Mouse (Mus musculus) forebrain, embryonic 16.5 days (tissue): Measurements from ENCODE around the gene Abcb4. TPM values are rescaled to one million over a fixed set of nuclear protein-coding genes. Genes with fewer than 3 reads are reported as not detected.
"Not testable (repeated sequence)": the region's sequence is repeated elsewhere in the genome, so short reads cannot be mapped to it uniquely, and the experiment has no call there.

ENCODE experiments used
- ATAC-seq: fragments of 200-750 bp; cut with Nextera tagmentation; 2 replicates; pipeline ENCODE4 v1.8.0; 2017; ENCODE audit warnings: mild to moderate bottlenecking, moderate library complexity
- H3K27ac ChIP-seq: fragments of 300-500 bp; sonication (generic); 2 replicates; pipeline ENCODE4 v1.5.1; 2014; ENCODE audit warnings: low read length, control low read depth
- H3K27me3 ChIP-seq: fragments of 300-500 bp; sonication (generic); replicated peaks from 2 replicates; pipeline ENCODE4 v1.6.1; 2014; ENCODE audit warnings: low read length; ENCODE audit not compliant: control insufficient read depth, insufficient read depth
- H3K36me3 ChIP-seq: fragments of 300-500 bp; sonication (generic); 2 replicates; pipeline ENCODE4 v1.6.1; 2014; ENCODE audit not compliant: control insufficient read depth, insufficient read depth
- H3K4me1 ChIP-seq: fragments of 300-500 bp; sonication (generic); replicated peaks from 2 replicates; pipeline ENCODE4 v1.6.1; 2014; ENCODE audit warnings: low read length; ENCODE audit not compliant: control insufficient read depth, insufficient read depth
- H3K4me2 ChIP-seq: fragments of 300-500 bp; sonication (generic); 2 replicates; pipeline ENCODE4 v1.6.1; 2014; ENCODE audit warnings: mild to moderate bottlenecking, low read length, control low read depth
- H3K4me3 ChIP-seq: fragments of 300-500 bp; sonication (generic); replicated peaks from 2 replicates; pipeline ENCODE4 v1.5.1; 2014; ENCODE audit warnings: mild to moderate bottlenecking, low read length, control low read depth
- H3K9ac ChIP-seq: fragments of 300-500 bp; sonication (generic); replicated peaks from 2 replicates; pipeline ENCODE4 v1.6.1; 2014; ENCODE audit warnings: low read depth, low read length, control low read depth
- H3K9me3 ChIP-seq: fragments of 300-500 bp; sonication (generic); 2 replicates; pipeline ENCODE4 v1.6.1; 2016; ENCODE audit warnings: low read length; ENCODE audit not compliant: control insufficient read depth
- WGBS: fragments of 180-500 bp; shearing (Covaris S2); extraction: QIAGEN DNeasy Blood & Tissue Kit; methylation state at CpG from one replicate; pipeline ENCODE4 v1.1.7; 2014; 5-methylcytosine and 5-hydroxymethylcytosine counted together
- polyA plus RNA-seq: library from polyadenylated mRNA; unstranded; fragments of >200 nt; fragmentation: Nextera tagmentation; extraction: Ambion mirVana; gene quantifications from 2 replicates; pipeline ENCODE4 v1.2.1, GENCODE M21; 2015

Abcb4 gene
- 0.51 and 0.76 TPM in 2 replicates for polyA plus RNA-seq

- no peak within 1 kb of the TSS for H3K27ac ChIP-seq
Measured at GRCm38 (mm10) chr5:8893300-8894103, at the start of gene Abcb4. Abcb4 (plus strand) TSS chr5:8893717.

GRCm38 (mm10) chr5:8848607-8849575 is 44.6 kb upstream of the Abcb4 start:
- not testable (repeated sequence) for H3K27ac ChIP-seq, H3K4me3 ChIP-seq, H3K27me3 ChIP-seq, ATAC-seq, H3K36me3 ChIP-seq, H3K9me3 ChIP-seq, H3K4me1 ChIP-seq, H3K4me2 ChIP-seq, H3K9ac ChIP-seq
- WGBS, result 45% methylated on average over 5 of the region's 9 CpGs

More at GRCm38 (mm10) chr5:8893300-8894103, at the start of gene Abcb4:
- peak; percentile 96 for ATAC-seq
- peaks cover 12% of the 10 kb centered on the region for H3K4me1 ChIP-seq
- peak within 1 kb of the TSS; percentile 65 for H3K4me3 ChIP-seq
- no peaks in the 10 kb centered on the region for H3K9me3 ChIP-seq
- no peaks in the 10 kb centered on the region for H3K36me3 ChIP-seq
- peak within 1 kb of the TSS; percentile 83 for H3K4me2 ChIP-seq
- WGBS, result under 1% methylated on average over 53 of the region's 65 CpGs
- H3K27me3 ChIP-seq, result no peaks in the 10 kb centered on the region
- peak within 1 kb of the TSS; percentile 68 for H3K9ac ChIP-seq

DNA sequence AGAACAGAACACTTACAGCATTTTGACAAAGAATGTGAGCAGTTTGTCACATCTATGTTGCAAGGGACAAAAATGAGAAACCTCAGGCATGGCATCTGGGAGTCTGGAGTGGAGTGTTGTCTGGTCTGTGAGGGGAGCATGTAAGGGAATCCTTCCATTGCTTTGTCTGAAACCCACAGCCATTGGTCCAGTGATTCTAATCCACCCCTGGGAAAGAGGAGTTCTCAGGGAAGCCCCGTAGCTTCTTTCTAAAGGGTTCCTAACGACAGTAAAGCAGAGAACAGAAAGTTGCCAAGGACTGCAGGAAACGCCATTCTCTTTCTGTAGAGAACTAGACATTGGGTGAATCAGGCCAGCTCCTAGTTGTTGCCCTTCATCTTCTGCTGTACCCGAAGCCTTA is 42.7 kb upstream of the Abcb4 start:
- Histone ChIP-seq H3K36me3 (no peaks in the 10 kb centered on the region), H3K9ac (no peak overlapping the region), H3K4me1 (no peaks in the 10 kb centered on the region), H3K27ac (no peak overlapping the region), H3K9me3 (no peaks in the 10 kb centered on the region), H3K4me2 (no peak overlapping the region), H3K27me3 (no peaks in the 10 kb centered on the region), H3K4me3 (no peak overlapping the region)
- ATAC-seq, result no peak
- WGBS, result 49% methylated on average over 4 of the region's 4 CpGs

GRCm38 (mm10) chr5:8857201-8857600 is 36.3 kb upstream of the Abcb4 start:
- Histone ChIP-seq H3K9me3 (no peaks in the 10 kb centered on the region), H3K27ac (no peak overlapping the region), H3K9ac (no peak overlapping the region), H3K36me3 (no peaks in the 10 kb centered on the region), H3K4me1 (no peaks in the 10 kb centered on the region), H3K27me3 (no peaks in the 10 kb centered on the region), H3K4me2 (no peak overlapping the region), H3K4me3 (no peak overlapping the region)
- ATAC-seq, result no peak
- WGBS, result 81% methylated on average over 6 of the region's 6 CpGs

DNA sequence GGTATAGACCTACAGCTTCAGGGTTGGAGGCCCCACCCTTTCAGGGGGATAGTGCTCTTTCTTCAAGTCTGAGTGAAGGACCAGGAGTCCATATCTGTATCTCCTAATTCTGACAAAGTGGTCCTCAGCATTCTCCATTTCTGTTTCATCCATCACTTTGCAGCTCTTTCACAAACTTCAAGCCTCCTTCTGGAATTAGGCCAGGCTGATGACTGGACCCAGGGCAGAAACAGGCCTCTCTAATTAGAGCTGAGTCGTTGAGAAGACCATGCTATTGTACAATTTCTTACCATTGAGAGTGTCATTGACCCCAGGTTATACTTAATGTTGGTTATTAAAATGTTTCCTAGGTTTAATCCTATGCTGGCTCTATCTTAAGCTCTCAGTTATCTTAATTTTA is 31.7 kb upstream of the Abcb4 start:
- Histone ChIP-seq H3K9me3 (no peaks in the 10 kb centered on the region), H3K4me2 (no peak overlapping the region), H3K4me1 (no peaks in the 10 kb centered on the region), H3K9ac (no peak overlapping the region), H3K27ac (no peak overlapping the region), H3K36me3 (no peaks in the 10 kb centered on the region), H3K4me3 (no peak overlapping the region), H3K27me3 (no peaks in the 10 kb centered on the region)
- no peak for ATAC-seq
- 71% methylated on average over 1 of the region's 1 CpGs for WGBS

DNA sequence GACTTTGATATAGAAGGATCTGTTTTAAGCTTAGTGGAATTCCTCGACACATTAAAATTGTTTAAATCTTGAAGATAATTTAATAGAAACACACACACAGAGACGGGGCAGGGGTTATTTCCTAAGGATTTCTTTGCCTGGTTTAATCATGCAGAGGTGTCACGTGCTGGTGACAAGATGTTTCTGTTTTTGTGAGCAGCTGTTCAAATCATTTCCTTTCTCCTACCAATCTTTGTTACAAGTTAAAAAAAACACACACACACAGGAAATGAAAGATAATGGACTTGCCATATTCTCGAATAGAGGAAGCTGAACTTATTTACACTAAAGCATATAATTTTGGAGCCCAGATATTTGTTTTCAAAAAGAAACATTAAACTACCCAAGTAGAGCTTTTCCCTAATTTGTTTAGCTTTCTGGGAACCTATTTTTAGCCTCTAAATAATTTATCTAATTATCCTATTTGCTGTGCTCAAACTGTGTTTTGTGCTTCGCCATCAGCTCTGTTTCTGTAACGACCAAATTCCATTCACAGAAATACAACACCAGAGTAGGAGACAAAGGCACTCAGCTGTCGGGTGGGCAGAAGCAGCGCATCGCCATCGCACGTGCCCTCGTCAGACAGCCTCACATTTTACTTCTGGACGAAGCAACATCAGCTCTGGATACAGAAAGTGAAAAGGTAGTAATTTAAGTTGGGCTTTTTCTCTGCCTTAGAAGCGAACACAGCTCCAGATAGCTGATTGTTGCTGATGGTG is 29.8 kb upstream of the Abcb4 start:
- Histone ChIP-seq H3K4me2 (no peak overlapping the region), H3K27me3 (no peaks in the 10 kb centered on the region), H3K9me3 (no peaks in the 10 kb centered on the region), H3K9ac (no peak overlapping the region), H3K27ac (no peak overlapping the region), H3K4me3 (no peak overlapping the region), H3K4me1 (no peaks in the 10 kb centered on the region), H3K36me3 (no peaks in the 10 kb centered on the region)
- 28% methylated on average over 14 of the region's 14 CpGs for WGBS
- peak; percentile 71 for ATAC-seq

GRCm38 (mm10) chr5:8865630-8866029 is 27.9 kb upstream of the Abcb4 start:
- not testable (repeated sequence) for ATAC-seq, H3K4me2 ChIP-seq, H3K4me1 ChIP-seq, H3K36me3 ChIP-seq, H3K9ac ChIP-seq, H3K27ac ChIP-seq, H3K27me3 ChIP-seq, H3K4me3 ChIP-seq, H3K9me3 ChIP-seq
- 94% methylated on average over 11 of the region's 11 CpGs for WGBS

DNA sequence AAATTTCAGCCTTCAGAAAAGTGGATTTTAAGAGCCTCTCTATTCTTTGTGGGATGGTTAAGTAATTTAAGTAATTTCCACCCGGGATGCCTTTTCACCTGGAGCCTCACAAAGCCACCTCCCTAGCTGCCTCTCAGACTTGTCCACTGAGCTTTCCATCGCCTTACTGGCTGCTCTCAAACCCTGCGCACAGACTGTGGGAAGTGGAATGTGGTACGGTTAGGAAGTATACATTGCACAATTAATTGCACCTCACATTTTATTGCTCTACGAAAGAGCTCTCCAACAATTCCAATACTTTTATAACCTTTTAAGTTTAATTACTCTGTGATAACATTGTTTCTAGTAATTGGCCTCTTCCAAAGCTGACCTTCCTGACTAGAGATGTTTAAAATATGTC is 27.2 kb upstream of the Abcb4 start:
- Histone ChIP-seq H3K4me3 (no peak overlapping the region), H3K9ac (no peak overlapping the region), H3K36me3 (no peaks in the 10 kb centered on the region), H3K27ac (no peak overlapping the region), H3K4me1 (no peaks in the 10 kb centered on the region), H3K27me3 (no peaks in the 10 kb centered on the region), H3K9me3 (no peaks in the 10 kb centered on the region), H3K4me2 (no peak overlapping the region)
- WGBS, result 89% methylated on average over 5 of the region's 5 CpGs
- no peak for ATAC-seq

- H3K4me2 ChIP-seq, result no peak overlapping the region
- H3K9me3 ChIP-seq, result no peaks in the 10 kb centered on the region
- no peak overlapping the region for H3K4me3 ChIP-seq
- no peaks in the 10 kb centered on the region for H3K4me1 ChIP-seq
- no peak overlapping the region for H3K9ac ChIP-seq
- ATAC-seq, result no peak
- no peaks in the 10 kb centered on the region for H3K36me3 ChIP-seq
- WGBS, result 10% methylated on average over 1 of the region's 1 CpGs
- no peak overlapping the region for H3K27ac ChIP-seq
- no peaks in the 10 kb centered on the region for H3K27me3 ChIP-seq
Measured at GRCm38 (mm10) chr5:8868019-8868418, 25.5 kb upstream of the Abcb4 start.
